Mouse (Mus musculus) hindlimb bud, embryonic 11.5 days (tissue): Measurements from ENCODE around the gene Stmn3.

Experiments used
- DNase-seq: peaks from one replicate; pipeline ENCODE4 v3.0.0-alpha.2; 2012; ENCODE audit warnings: low read depth, low spot score; ENCODE audit errors: extremely low spot score

The Stmn3 gene

DNA sequence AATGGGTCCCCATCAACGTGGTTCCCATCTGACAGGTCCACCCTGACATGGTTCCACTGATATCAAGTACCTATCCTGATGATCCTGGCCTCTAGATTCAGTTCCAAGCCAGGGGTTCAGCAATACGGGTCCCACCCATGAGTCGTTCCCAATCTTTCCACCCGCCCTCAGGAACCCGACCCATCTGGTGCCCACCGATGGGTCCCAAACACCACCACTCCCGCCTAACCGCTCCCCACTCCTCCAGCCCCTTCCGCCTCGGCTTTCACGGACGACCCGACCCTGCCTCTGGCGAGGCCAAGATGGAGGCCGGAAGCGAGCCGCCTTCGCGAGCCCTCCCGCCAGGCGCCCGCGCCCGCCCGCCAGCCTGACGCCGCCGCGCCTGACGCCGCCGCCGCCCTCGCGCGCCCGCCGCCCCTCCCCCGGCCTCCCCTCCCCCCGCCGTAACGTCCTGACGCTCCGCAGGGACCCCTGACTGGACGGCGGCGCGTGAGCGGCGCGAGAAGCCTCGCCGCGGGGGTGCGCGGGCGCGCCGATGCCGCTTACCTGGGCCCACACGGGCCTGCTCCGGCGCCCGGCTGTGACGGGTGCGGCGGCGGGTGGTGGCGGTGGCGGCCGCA, 26.9 kb downstream of the Stmn3 start:
- DNase-seq: no peak

DNA sequence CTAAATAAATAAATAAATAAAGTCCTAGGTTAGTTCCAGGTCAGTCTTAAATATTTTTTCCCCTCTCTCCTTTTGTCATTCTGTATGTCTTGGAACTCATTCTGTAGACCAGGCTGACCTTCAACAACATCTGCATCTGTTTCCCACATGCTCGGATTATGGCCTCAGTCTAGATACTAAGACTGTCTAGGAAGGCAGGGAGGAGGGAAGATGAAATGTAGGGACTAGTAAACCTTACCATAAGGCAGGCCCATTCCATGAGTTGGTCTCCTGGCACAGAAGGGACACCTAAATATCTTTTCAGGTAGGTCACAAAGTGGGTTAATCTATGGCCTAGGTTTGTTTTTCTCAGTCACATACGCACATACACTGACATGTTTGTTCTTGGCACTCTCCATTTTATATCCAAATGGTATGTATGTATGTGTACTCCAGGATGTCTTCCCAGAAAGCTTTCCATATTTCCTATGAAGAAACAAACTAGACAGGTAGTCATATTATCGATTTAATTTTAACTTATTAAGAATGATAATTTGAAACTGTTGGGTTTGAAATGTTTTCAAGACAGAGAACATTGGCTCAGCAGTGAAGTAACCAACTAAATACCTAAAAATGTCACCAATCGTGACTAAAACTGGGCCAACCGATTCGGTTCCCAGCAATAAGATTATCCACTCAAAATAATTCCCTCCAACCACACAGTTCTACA, 27.5 kb downstream of the Stmn3 start:
- DNase-seq: no peak

DNA sequence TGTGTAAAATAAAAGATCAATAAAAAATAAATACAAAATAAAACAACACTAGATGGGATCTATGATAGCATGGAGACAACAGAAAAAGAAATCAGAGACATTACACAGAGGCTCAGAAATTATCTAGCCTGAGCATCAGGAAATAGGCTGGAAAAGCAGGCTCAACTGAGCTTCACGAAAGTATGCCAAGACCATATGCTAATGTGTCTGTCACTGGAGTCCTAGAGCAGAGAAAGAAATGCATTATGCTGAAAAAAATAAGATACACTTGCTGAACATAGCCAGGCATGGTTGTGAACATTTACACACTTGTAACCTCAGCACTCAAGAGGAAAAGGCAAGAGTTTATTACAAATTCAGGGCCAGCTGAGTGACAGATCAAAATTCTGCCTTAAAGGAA, 34.3 kb downstream of the Stmn3 start:
- DNase-seq: no peak

DNA sequence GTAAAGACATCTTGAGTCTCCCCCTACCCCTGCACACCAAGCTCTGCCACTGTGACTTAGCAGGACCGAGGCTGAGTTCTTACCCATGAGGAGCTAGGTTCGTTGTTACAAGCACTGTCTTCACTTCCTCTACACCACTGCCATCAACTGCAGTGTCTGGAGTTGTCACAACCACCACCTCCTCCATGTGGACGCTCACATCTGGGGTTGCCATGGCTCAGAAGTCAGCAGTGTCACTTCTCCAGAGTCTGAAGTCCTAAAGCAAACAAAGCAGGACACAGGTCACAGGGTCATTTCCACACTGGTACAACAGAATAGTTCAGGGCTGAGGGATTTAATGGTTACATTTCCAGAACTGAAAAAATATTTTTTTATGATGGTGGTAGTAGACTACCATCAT, 36.4 kb downstream of the Stmn3 start:
- no peak for DNase-seq

DNA sequence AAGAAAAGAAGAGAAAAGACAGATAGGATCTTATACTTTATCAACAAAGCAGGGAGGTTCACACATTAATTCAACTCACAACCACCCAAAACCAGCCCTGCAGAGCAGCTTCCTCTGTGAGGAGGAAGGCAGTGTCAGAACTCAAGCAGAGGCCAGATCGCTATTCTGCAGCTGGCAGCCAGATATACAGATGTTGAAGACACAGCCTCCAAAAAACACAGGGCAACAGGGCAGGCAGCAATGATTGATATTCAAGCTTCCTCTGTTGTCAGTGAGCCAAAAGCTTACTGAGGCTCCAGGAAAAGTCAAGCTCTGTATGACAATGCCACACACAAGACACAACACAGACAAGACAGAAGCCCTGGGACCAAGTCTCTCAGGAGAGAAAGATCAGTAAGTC, 37.5 kb downstream of the Stmn3 start:
- no peak for DNase-seq

DNA sequence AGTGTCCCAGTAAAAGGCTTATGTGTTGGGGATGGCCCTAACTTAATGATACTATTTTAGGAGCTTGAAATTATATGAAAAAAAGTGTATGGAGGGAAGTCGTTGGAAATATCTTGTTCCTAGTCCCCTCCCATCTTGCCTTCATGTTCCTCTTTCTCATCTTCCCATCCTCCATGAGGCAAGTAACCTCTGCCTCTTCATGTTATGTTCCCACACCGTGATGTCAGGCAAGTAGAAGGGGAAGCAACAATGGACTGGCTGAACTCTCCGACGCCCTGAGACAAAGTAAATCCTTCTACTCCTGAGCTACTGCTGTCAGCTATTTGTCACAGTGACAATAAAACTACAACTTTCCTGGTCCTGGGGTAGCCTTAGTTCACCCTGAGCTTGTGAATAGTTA, 39.7 kb downstream of the Stmn3 start:
- no peak for DNase-seq

DNA sequence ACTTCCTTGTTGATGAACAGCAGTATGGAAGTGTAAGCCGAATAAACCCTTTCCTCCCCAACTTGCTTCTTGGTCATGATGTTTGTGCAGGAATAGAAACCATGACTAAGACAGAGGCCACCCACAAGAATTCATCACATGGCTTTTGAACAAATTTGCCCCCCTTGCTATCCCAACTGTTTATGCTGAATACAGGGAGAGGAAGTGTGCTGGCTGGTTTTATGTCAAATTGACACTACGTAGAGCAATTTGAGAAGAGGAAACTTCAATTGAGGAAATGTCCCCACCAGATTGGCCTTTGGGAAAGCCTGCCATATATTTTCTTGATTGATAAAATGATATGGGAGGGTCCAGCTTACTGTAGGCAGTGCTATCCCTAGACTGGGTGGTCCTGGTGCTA, 40.5 kb downstream of the Stmn3 start:
- DNase-seq: no peak

DNA sequence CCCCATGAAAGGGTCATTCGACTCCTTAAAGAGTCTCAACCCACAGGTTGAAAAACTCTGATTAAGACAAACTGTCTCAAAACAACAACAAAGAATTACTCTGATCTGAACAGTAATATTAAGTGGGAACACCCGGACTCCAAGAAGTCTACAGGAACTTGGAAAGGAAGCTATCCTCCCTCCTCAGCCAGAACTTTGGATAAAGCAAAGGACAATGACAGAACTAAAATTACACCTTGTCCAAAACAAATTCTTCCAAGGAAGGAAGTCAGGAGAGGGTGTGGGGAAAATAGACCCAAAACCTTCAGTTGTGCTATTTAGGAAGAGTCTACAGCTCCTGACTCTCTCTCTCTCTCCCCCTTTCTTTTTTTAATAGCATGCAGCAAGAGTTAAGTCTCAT, 42.2 kb downstream of the Stmn3 start:
- DNase-seq: no peak

DNA sequence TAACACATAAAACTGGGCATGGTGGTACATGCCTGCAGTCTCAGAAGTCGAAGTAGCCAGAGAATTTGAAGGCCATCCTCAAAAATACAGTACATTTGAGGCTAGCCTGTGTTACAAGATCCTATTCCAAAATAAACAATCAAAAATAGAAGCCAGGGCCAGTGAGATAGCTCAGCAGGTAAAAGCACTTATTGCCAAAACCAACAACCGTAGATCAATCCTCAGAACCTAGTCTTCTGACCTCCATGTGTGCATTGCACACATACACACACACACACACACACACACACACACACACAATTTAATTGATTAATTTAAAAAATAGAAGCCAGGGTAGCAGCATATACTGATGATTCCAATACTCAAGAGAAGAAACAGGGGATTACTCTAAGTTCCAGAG, 47.5 kb downstream of the Stmn3 start:
- DNase-seq: no peak
